Mouse (Mus musculus) C2C12 (cell line): ENCODE measurements around the gene Apoc3.

Experiments
- CEBPB ChIP-seq: IDR thresholded peaks from one replicate; pipeline ENCODE4 v1.6.1; 2011; ENCODE audit warnings: low read depth, mild to moderate bottlenecking, control low read depth, moderate library complexity
- CTCF ChIP-seq: IDR thresholded peaks from one replicate; pipeline ENCODE4 v1.5.1; 2011; ENCODE audit not compliant: control insufficient read depth, insufficient read depth, insufficient read length
- MAX ChIP-seq: IDR thresholded peaks from one replicate; pipeline ENCODE4 v1.6.1; 2011; ENCODE audit warnings: mild to moderate bottlenecking, control low read depth

DNA sequence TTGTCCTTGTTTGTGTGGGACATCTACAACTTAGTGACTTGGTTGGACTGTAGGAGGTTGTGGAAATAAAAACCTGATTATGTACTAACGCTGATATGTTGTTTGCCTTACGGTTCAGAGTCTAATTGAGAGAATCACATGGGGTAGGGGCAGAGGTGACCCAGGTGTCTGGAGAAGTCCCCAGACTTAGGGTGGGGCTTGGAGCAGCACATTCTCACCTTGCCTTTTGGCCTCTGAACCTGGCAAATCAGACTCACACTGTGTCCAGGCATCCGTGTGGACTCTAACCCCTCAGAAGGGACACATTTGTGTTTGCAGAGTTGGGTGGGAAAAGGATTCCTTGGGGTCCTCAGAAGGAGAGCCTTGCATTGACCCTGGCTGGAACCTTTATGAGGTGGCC lies 11.3 kb downstream of the Apoc3 start:
- TF ChIP-seq CTCF (no peak), CEBPB (no peak), MAX (no peak)
